Mouse (Mus musculus) heart, embryonic 10.5 days (tissue): Measurements from ENCODE around the gene Tmco3. TPM values are rescaled to one million over a fixed set of nuclear protein-coding genes. Genes with fewer than 3 reads are reported as not detected.
A peak's percentile ranks its signal among the peaks of the same experiment; 100 is the strongest.

Source experiments
- DNase-seq: peaks from one replicate; pipeline ENCODE4 v3.0.0-alpha.2; 2017; ENCODE audit warnings: low spot score
- H3K27ac ChIP-seq: fragments of 300-500 bp; sonication (generic); 2 replicates; pipeline ENCODE4 v1.5.1; 2016; ENCODE audit warnings: mild to moderate bottlenecking
- H3K27me3 ChIP-seq: fragments of 300-500 bp; sonication (generic); 2 replicates; pipeline ENCODE4 v1.6.1; 2016; ENCODE audit warnings: mild to moderate bottlenecking; ENCODE audit not compliant: poor library complexity, insufficient read depth, severe bottlenecking
- H3K36me3 ChIP-seq: fragments of 300-500 bp; sonication (generic); 2 replicates; pipeline ENCODE4 v1.6.1; 2016; ENCODE audit warnings: mild to moderate bottlenecking, moderate library complexity
- H3K4me1 ChIP-seq: fragments of 300-500 bp; sonication (generic); 2 replicates; pipeline ENCODE4 v1.6.1; 2016; ENCODE audit warnings: mild to moderate bottlenecking
- H3K4me3 ChIP-seq: fragments of 300-500 bp; sonication (generic); 2 replicates; pipeline ENCODE4 v1.5.1; 2016; ENCODE audit warnings: mild to moderate bottlenecking, moderate library complexity
- H3K9me3 ChIP-seq: fragments of 300-500 bp; sonication (generic); 2 replicates; pipeline ENCODE4 v1.6.1; 2016; ENCODE audit warnings: mild to moderate bottlenecking, moderate library complexity
- WGBS: fragments of 180-500 bp; shearing (Covaris S2); methylation state at CpG from one replicate; pipeline ENCODE4 v1.1.7; 2016; 5-methylcytosine and 5-hydroxymethylcytosine counted together
- polyA plus RNA-seq: library from polyadenylated mRNA; unstranded; fragments of >200 nt; fragmentation: Nextera tagmentation; extraction: Ambion mirVana; gene quantifications from 2 replicates; pipeline ENCODE4 v1.2.1, GENCODE M21; 2016

Tmco3 gene
- polyA plus RNA-seq = 37.5 and 39.6 TPM in 2 replicates

DNA sequence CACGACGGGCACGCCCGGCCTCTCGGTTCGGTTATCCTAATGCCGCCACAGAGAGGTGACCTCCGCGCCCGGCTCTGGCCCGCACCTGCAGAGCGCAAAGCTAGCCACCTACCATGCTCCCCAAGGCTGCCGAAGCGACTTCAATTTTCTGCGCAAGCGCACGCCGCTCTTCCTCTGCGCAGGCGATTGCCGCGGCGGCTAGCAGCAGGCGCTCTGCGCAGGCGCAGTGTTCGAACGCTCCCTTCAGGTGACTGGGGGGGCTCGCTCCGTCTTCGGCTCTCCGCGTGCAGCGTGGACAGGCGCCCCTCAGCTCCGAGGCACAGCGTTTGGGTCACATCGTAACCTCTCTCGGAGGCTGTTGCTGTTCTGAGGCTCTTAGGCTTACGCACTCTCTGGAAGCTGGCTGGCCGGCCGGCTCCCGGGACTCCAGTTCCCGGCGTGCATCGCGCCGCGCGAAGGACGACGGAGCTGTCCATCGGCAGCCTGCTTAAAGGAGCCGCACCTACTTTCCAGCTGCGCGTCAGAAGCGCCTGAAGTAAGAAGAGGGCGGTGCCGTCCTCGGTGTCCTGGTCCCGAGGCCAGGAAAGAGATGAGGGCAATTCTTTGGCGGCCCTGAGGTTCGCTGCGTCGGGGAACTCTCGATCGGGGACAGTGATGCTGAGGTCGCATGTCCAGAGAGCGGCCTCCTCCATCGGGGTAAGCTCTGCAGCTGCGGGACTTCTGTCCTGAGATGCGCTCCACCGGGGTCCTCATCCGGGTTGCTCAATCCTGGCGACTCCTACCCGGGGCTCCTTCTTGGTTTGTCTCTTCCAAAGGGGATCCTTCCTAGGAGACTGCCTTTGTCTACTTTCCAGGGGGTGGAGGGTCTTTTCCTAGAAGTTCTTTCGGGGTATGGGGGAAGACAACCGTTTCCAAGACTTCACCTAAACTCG, at the start of gene Tmco3, which contains the start of gene Dcun1d2:
TSS of gene Tmco3 (plus strand) at position 499 of the 932 bp plus-strand sequence.
TSS of gene Dcun1d2 (minus strand) at position 440 of the 932 bp plus-strand sequence.
- peak; percentile 98 for DNase-seq
- Histone ChIP-seq H3K27ac (peak within 1 kb of the TSS; percentile 98), H3K27me3 (no peaks in the 10 kb centered on the region), H3K36me3 (peaks cover 12% of the 10 kb centered on the region), H3K4me1 (peaks cover 21% of the 10 kb centered on the region), H3K9me3 (no peaks in the 10 kb centered on the region), H3K4me3 (peak within 1 kb of the TSS; percentile 87)
- WGBS = under 1% methylated on average over 79 of the region's 79 CpGs

GRCm38 (mm10) chr8:13240055-13240454, 47.9 kb upstream of the Tmco3 start:
- no peak overlapping the region for H3K27ac ChIP-seq
- no peak overlapping the region for H3K4me3 ChIP-seq
- H3K4me1 ChIP-seq = peaks cover 42% of the 10 kb centered on the region
- peaks cover 61% of the 10 kb centered on the region for H3K36me3 ChIP-seq
- DNase-seq = no peak
- 0 out of 2 replicates have a peak, but pooled peaks cover 6% of the 10 kb centered on the region for H3K27me3 ChIP-seq
- WGBS = 86% methylated on average over 9 of the region's 9 CpGs
- H3K9me3 ChIP-seq = no peaks in the 10 kb centered on the region

DNA sequence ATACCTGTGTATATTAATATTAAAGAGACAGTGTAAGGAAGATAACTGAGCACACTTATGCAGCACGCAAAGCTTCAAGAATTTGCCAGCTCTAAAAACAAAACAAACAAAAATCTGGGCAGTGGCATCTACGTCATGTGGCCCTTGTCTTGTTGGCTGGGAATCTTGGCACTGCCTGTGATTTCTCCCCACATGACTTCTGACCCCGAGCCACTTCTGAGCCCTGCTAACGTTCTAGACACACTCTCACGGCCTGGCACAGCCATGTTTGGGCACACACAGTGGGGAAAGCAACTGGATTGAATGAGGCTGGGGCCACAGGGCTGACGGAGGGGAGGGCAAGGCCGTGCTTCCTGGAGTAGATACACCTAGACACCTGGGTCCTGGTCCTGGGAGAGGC, 47.3 kb upstream of the Tmco3 start:
- DNase-seq = no peak
- peaks cover 47% of the 10 kb centered on the region for H3K4me1 ChIP-seq
- 82% methylated on average over 7 of the region's 7 CpGs for WGBS
- no peak overlapping the region for H3K4me3 ChIP-seq
- no peaks in the 10 kb centered on the region for H3K9me3 ChIP-seq
- H3K27me3 ChIP-seq = 0 out of 2 replicates have a peak, but pooled peaks cover 6% of the 10 kb centered on the region
- H3K36me3 ChIP-seq = peaks cover 61% of the 10 kb centered on the region
- H3K27ac ChIP-seq = 0 out of 2 replicates have a peak overlapping the region, but pooled peaks have one; percentile 50

DNA sequence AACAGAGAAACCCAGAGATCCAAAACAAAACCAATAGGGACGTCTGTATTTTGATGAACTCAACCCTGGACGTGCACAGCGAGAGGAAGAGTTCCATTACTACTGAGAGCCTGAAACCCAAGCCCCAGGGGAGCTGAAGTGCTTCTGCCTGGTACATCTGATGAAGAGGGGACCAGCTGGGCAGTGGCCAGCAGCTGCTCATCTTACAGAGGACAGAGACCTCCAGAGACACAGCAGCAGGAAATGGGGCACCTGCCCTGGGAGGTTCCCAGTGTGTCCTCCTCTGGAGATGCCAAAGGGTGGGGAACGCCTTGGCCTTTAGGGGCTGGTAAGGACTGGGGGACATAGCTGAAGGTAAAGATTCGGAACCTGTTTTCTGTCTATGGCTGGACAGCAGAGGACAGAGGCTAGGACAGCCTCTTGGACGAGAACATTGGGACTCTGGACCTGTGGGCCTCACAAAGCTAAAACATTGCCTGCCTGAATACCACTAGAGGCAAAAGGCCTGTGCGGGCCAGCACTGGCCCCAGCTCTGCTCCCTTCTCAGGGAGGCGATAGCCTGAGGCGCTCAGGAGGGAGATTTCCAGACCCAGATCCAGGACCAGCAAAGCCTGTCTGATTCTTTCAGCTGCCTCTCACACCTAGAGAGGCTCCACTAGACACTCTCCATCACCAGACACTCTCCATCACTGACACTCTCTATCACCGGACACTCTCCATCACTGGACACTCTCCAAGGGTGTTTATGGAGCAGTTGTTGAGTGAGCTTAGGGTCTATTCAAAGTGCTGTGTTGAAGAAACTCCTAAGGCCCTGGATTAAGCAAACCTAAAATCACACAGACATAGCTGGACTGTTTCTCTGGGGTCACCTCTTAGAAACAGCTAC, 44.8 kb upstream of the Tmco3 start:
- Histone ChIP-seq H3K27me3 (0 out of 2 replicates have a peak, but pooled peaks cover 6% of the 10 kb centered on the region), H3K4me3 (no peak overlapping the region), H3K36me3 (peaks cover 72% of the 10 kb centered on the region), H3K9me3 (no peaks in the 10 kb centered on the region), H3K4me1 (peaks cover 47% of the 10 kb centered on the region), H3K27ac (peak overlapping the region; percentile 81)
- DNase-seq = no peak
- 51% methylated on average over 10 of the region's 10 CpGs for whole genome bisulfite sequencing

DNA sequence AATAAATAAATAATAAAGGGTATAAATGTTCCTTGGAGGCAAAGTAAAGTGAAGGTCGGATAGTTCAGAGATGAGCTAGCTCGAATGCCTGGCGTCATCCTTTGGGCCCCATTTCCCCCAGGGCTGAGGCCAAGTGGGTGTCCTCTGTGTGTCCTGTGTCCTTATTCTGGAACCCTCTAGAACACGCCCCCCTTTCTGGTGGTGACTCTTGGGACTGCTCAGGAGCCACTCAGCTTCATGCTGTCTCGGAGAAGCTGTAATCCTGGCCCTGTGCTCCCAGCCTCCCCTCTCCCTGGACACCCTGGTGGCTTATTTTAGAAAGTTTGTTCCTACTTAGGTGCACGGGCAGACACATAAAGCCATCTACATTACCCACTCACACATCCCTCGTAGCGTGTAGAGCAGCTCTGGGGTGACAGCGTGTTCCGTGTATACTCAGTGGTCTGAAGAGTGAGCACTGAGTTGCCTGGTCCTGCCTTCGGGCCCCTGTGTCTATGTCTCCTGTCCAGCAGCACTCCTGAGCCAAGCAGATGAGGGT, 43.6 kb upstream of the Tmco3 start:
- peaks cover 47% of the 10 kb centered on the region for H3K4me1 ChIP-seq
- 75% methylated on average over 11 of the region's 11 CpGs for WGBS
- peak overlapping the region; percentile 81 for H3K27ac ChIP-seq
- peaks cover 73% of the 10 kb centered on the region for H3K36me3 ChIP-seq
- H3K27me3 ChIP-seq = 0 out of 2 replicates have a peak, but pooled peaks cover 6% of the 10 kb centered on the region
- H3K9me3 ChIP-seq = no peaks in the 10 kb centered on the region
- no peak for DNase-seq
- no peak overlapping the region for H3K4me3 ChIP-seq

- H3K36me3 ChIP-seq = peaks cover 41% of the 10 kb centered on the region
- 52% methylated on average over 13 of the region's 13 CpGs for WGBS
- peak overlapping the region; percentile 92 for H3K27ac ChIP-seq
- H3K27me3 ChIP-seq = no peaks in the 10 kb centered on the region
- peak overlapping the region; percentile 56 for H3K4me3 ChIP-seq
- DNase-seq = peak; percentile 91
- no peaks in the 10 kb centered on the region for H3K9me3 ChIP-seq
- peaks cover 28% of the 10 kb centered on the region for H3K4me1 ChIP-seq
These were observed 35.2 kb upstream of the Tmco3 start for GRCm38 (mm10) chr8:13252837-13253236.

DNA sequence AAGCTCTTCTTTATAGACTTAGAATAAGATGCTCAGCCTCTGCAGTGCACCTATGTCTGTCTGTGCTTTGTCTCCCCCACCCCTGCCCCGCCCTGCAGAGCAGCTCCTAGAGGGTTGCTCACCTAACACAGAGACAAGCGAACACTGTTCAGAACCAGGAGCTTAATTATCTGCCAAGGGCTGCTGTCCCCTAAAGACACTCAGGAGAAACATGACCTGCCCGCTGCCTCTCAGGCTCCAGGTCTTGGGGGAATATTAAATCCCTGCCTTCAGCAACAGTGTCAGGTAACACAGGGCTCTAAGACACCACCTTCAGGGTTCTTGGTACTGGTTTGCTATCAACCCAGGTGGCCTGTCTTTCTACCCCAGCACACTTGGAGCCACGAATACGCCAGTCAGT, 34.6 kb upstream of the Tmco3 start:
- Histone ChIP-seq H3K36me3 (peaks cover 40% of the 10 kb centered on the region), H3K9me3 (no peaks in the 10 kb centered on the region), H3K27me3 (no peaks in the 10 kb centered on the region), H3K27ac (peak overlapping the region; percentile 92), H3K4me1 (peaks cover 28% of the 10 kb centered on the region), H3K4me3 (peak overlapping the region; percentile 56)
- no peak for DNase-seq
- 58% methylated on average over 5 of the region's 5 CpGs for WGBS

DNA sequence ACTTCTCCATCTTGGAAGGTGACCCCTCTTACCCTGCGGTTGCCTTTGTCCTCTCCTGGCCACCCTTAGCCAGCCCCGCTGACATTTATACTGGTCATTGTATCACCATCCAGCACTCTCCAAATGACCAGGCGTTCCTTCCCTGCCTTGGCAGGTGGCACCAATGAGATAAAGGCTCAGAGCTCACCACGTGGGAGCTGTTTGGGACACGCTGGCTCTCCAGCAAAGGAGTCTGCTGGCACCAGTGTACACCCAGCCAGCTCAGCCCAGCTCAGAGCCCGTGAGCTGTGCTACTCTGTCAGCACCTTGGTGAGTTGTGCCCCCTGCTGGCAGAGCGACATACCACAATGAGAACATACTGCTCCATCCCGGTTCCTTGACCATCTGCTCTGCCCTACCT, 34.0 kb upstream of the Tmco3 start, which contains the start of gene Adprhl1:
TSS of gene Adprhl1 (minus strand) at position 144 of the 400 bp plus-strand sequence.
- Histone ChIP-seq H3K4me1 (peaks cover 28% of the 10 kb centered on the region), H3K27me3 (no peaks in the 10 kb centered on the region), H3K4me3 (peak within 1 kb of the TSS; percentile 56), H3K27ac (peak within 1 kb of the TSS; percentile 92), H3K9me3 (no peaks in the 10 kb centered on the region), H3K36me3 (peaks cover 42% of the 10 kb centered on the region)
- WGBS = 23% methylated on average over 8 of the region's 8 CpGs
- peak; percentile 91 for DNase-seq

- Histone ChIP-seq H3K27ac (no peak overlapping the region), H3K9me3 (no peaks in the 10 kb centered on the region), H3K4me3 (no peak overlapping the region), H3K4me1 (no peaks in the 10 kb centered on the region), H3K27me3 (no peaks in the 10 kb centered on the region), H3K36me3 (peaks cover 40% of the 10 kb centered on the region)
- 71% methylated on average over 3 of the region's 3 CpGs for WGBS
- DNase-seq = no peak
These were observed 24.6 kb upstream of the Tmco3 start for GRCm38 (mm10) chr8:13263376-13263775.

- Histone ChIP-seq H3K27ac (no peak overlapping the region), H3K36me3 (peaks cover 47% of the 10 kb centered on the region), H3K4me3 (no peak overlapping the region), H3K4me1 (no peaks in the 10 kb centered on the region), H3K27me3 (no peaks in the 10 kb centered on the region), H3K9me3 (no peaks in the 10 kb centered on the region)
- 80% methylated on average over 2 of the region's 2 CpGs for WGBS
- no peak for DNase-seq
These were observed 20.4 kb upstream of the Tmco3 start for GRCm38 (mm10) chr8:13267566-13267965.

DNA sequence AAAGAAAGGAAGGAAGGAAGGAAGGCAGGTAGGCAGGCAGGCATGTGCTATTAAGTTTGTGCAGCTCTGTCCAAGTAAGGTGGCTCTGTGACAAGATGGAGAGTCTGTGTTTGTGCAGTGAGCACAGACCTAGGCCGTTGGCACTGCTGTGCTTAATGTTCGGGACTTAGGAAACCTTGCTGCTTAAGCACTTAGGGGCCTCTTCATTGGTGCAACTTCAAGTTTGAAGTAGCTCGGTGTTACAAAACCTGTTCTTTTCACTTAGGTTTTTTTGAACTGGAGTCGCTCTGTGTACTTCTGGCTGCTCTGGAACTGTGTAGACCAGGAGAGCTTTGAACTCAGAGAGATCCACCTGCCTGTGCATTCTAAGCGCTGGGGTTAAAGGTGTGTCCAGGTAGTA, 15.2 kb upstream of the Tmco3 start:
- DNase-seq = no peak
- Histone ChIP-seq H3K4me3 (no peak overlapping the region), H3K36me3 (peaks cover 63% of the 10 kb centered on the region), H3K9me3 (no peaks in the 10 kb centered on the region), H3K27ac (no peak overlapping the region), H3K4me1 (no peaks in the 10 kb centered on the region), H3K27me3 (no peaks in the 10 kb centered on the region)
- 87% methylated on average over 5 of the region's 5 CpGs for WGBS

DNA sequence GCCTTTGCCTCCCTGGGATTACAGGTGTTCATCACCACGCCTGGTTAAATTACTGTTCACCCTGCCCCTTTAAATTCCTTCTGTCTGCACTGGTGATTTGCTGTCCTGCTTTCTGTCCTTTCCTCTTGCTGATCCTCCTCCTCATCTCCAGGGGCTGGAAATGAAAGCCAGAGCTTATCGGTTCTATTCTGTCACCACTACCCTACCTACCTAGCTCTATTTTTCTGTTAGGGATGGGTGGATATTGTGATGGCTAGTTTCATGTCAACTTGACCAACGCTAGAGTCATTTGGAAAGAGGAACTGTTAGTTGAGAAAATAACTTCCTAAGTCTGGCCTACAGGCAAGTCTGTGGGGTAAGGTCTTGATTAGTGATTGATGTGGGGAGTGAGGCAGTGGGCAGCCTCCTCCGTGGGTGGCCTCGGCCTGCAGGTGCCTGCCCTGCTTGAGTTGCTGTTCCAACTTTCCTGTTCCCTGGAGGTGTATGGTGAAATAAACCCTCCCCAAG, 11.0 kb upstream of the Tmco3 start:
- Histone ChIP-seq H3K27me3 (no peaks in the 10 kb centered on the region), H3K4me3 (no peak overlapping the region), H3K4me1 (no peaks in the 10 kb centered on the region), H3K27ac (no peak overlapping the region), H3K9me3 (no peaks in the 10 kb centered on the region), H3K36me3 (peaks cover 40% of the 10 kb centered on the region)
- DNase-seq = no peak
- WGBS = 86% methylated on average over 5 of the region's 5 CpGs
